Mouse (Mus musculus): ENCODE measurements around the gene Gm20830. TPM values are rescaled to one million over a fixed set of nuclear protein-coding genes. Genes with fewer than 3 reads are reported as not detected.

Gene Gm20830
- polyA plus RNA-seq (2014; fragmentation: Illumina TruSeq; extraction: RNeasy Lipid Tissue Mini Kit (QIAGEN cat#74804); ENCODE audit: low read depth, low replicate concordance) = not detected

DNA sequence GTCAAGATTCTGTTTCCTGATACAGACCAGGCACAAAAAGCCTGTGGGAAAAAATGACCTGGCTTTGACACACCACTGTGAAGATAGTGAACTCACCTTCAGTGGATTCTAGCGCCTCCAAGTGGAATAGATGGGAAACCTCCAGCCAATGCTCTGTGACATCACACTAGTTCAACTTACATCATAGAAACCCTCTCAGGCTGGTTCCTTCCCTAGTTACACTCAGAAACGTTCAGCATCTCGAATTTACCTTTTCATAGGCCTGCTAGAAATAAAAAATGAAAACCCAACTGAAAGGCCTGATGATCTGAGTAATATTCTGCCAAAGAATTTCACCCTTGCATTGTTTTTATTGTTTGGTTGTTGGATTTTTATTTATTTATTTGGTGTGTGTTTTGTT is at the start of gene Gm20830:
Gm20830 (minus strand) TSS at position 101 of the 400 bp plus-strand sequence.

Other genes starting within 250 kb of the Gm20830 start
- gene Gm21719, start 235.4 kb downstream of the Gm20830 start, polyA plus RNA-seq (2014; fragmentation: Illumina TruSeq; extraction: RNeasy Lipid Tissue Mini Kit (QIAGEN cat#74804); ENCODE audit: low read depth, low replicate concordance) = not detected